In the genomic region with DNA sequence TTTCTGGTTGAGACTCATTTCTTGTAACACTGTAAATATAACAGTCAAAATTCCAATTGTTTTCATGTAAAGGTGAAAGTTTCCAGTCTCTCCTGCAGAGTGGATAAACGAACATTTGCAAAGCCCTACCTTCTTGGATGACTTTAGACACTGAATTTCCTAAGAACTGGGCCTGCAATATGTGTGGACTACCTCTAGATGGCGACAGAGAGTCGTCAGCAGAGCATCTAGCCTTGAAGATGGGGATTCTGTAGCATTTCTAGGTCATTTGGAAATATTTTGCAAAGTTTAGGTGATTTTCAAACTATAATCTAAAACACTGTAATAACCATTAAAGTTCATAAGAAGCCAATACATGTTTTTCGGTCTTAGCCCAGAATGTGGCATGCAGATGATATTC, we compare ENCODE assay signal across 13 mouse cellular contexts. TPM values are rescaled to one million over a fixed set of nuclear protein-coding genes. Genes with fewer than 3 reads are reported as not detected.
DNase-seq lines count a peak whose midpoint lies in the region; ATAC-seq and TF ChIP-seq lines count a peak whose summit lies in the region.
"Had no signal": no experiment of that assay in that cellular context is flagged by ENCODE, and none has a peak within 500 bp of the region (broad histone marks: within the 10 kb centered on the region; RNA-seq: fewer than 3 reads in every experiment).

No protein-coding gene starts in this region.

- H3K4me2 ChIP-seq in lung, postnatal 0 days (replicated peaks; ENCODE audit: low read depth, low read length): no peak overlapping the region
- H3K4me2 ChIP-seq: heart, embryonic 15.5 days; lung, embryonic 15.5 days; stomach, embryonic 15.5 days had no signal

- no peaks in the 10 kb centered on the region for H3K36me3 ChIP-seq in lung, postnatal 0 days (ENCODE audit: insufficient read depth, low read length)
- H3K36me3 ChIP-seq: heart, embryonic 15.5 days; lung, embryonic 15.5 days; stomach, embryonic 15.5 days had no signal

- in situ Hi-C loops in Patski (cut with MboI; ENCODE audit: low pct_unique_long_range_greater_than_20kb): loop anchor here (5.0 kb wide), 1 partner anchor 126 kb away; no protein-coding TSS in a partner anchor

- no peaks in the 10 kb centered on the region; the same call in 1 of the 2 replicates for H3K4me1 ChIP-seq in lung, postnatal 0 days (ENCODE audit: insufficient read depth, low read depth, low read length)

- CTCF ChIA-PET in Patski (lab: Charles Lee): interaction anchor here (1.8 to 1.9 kb wide), 2 partner anchors 15 to 187 kb away, joined by 6 to 7 read pairs; no protein-coding TSS in a partner anchor

- peak; percentile 2 for DNase-seq in heart, adult 8-10 months (ENCODE audit: low spot score)
- DNase-seq in heart, postnatal 14 days: no peak
- DNase-seq in lung, postnatal 0 days (ENCODE audit: low spot score): no peak
- no peak for DNase-seq in lung, postnatal 10 days
- no peak for DNase-seq in Patski (ENCODE audit: low read depth, low spot score)
- DNase-seq in mesoderm, embryonic 11.5 days (ENCODE audit: low read depth, low spot score): peak; percentile 49
- no peak for DNase-seq in yolk sac, embryonic 10.5 days (ENCODE audit: low spot score)
- DNase-seq in gastrocnemius, postnatal 14 days: no peak
- DNase-seq: kidney, adult 8-10 months; layer of hippocampus, postnatal 36 days had no signal

- intact Hi-C loops in heart, postnatal 14 days (cut with DNase I): loop anchor here (2.0 to 5.0 kb wide), 2 partner anchors 133 to 211 kb away; no protein-coding TSS in a partner anchor
- intact Hi-C loops in gastrocnemius, postnatal 14 days (cut with DNase I; ENCODE audit: low total_unique reads): loop anchor here (5.0 kb wide), 1 partner anchor 131 kb away; no protein-coding TSS in a partner anchor

- no peak overlapping the region for H3K27ac ChIP-seq in lung, postnatal 0 days (ENCODE audit: low read length)
- H3K27ac ChIP-seq: heart, embryonic 15.5 days; lung, embryonic 15.5 days; stomach, embryonic 15.5 days had no signal

- no peak for TF ChIP-seq EP300 in lung, postnatal 0 days (IDR thresholded peaks at IDR 0.05)

- TF ChIP-seq CTCF in lung, postnatal 0 days (IDR thresholded peaks at IDR 0.05): peak; percentile 75
- peak; percentile 86 for TF ChIP-seq CTCF in Patski (IDR thresholded peaks at IDR 0.05)

- H3K4me3 ChIP-seq in lung, postnatal 0 days (ENCODE audit: low read depth, low read length): no peak overlapping the region
- H3K4me3 ChIP-seq: heart, embryonic 15.5 days; lung, embryonic 15.5 days; stomach, embryonic 15.5 days had no signal

- H3K27me3 ChIP-seq in lung, postnatal 0 days (replicated peaks; ENCODE audit: insufficient read depth, low read length): peaks cover 7% of the 10 kb centered on the region; the same call in 1 of the 2 replicates
- no peaks in the 10 kb centered on the region for H3K27me3 ChIP-seq in Patski

- 43% methylated on average over 4 of the region's 4 CpGs for WGBS in lung, postnatal 0 days

- H3K9ac ChIP-seq in lung, postnatal 0 days (replicated peaks; ENCODE audit: low read depth): no peak overlapping the region
- H3K9ac ChIP-seq: heart, embryonic 15.5 days; lung, embryonic 15.5 days; stomach, embryonic 15.5 days had no signal

- no peak for ATAC-seq in lung, postnatal 0 days
- no peak for ATAC-seq in Patski

- POLR2A ChIA-PET in Patski (lab: Charles Lee): no interaction called here

- H3K9me3 ChIP-seq in lung, postnatal 0 days (ENCODE audit: low read length): no peaks in the 10 kb centered on the region
- H3K9me3 ChIP-seq: heart, embryonic 15.5 days; lung, embryonic 15.5 days; stomach, embryonic 15.5 days had no signal

RNA-seq across cellular contexts. Expression of gene Adamts18, which starts 3.1 kb away (rescaled TPM):
- not detected for total RNA-seq in heart, adult 8-10 months (2022)
- under 1 TPM in 1 of 2 experiments, not detected in 1; 0.05 TPM for total RNA-seq in heart, postnatal 14 days (2021)
- 0.20 and 0.23 TPM in 2 replicates for polyA plus RNA-seq in lung, postnatal 0 days (2015; fragmentation: Nextera tagmentation; extraction: Ambion mirVana)
- polyA plus RNA-seq in Patski (2021): not detected
- total RNA-seq in gastrocnemius, postnatal 14 days (2021): under 1 TPM; 0.18 to 0.35 TPM

Comparison
In these comparisons a context has a peak if more than half of its experiments do, and no peak if none do; other contexts are left out.
1. DNase-seq: peak in heart, adult 8-10 months (single experiment) and mesoderm, embryonic 11.5 days (single experiment); none in heart, postnatal 14 days (0 of 2), lung, postnatal 0 days (single experiment), lung, postnatal 10 days (single experiment), Patski (single experiment), yolk sac, embryonic 10.5 days (single experiment) and gastrocnemius, postnatal 14 days (single experiment).